Mouse (Mus musculus): ENCODE results near the gene Oprl1.

DNA sequence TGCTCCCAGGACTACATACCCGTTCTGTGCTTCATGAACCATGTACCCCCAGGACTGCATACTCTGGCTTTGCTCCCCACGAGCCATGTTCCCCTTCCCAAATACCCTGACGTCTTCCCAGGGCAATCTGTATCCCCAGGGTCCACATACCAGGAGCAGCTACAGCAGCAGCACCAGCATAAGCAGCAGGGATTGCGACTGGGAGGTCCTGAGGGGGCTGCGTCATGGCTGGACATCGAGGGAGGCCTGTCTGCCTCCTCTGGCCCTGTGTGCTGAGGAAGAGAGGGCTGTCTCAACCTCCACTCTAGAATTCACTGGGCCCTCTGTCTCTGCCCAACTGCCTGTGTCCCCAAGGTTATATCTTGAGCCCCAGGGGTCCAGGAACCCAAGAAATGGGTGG, 23.7 kb upstream of the Oprl1 start:
- no peak for TF ChIP-seq CTCF (IDR thresholded peaks at IDR 0.05; ENCODE audit: borderline replicate concordance, insufficient read depth, low read length)
- TF ChIP-seq POLR2A (IDR thresholded peaks at IDR 0.05; ENCODE audit: low read depth, low read length) = no peak

Measured in embryonic fibroblast, embryonic 13.5 days (primary cell).